Mouse (Mus musculus) liver, adult (tissue): ENCODE measurements around the gene Trp53inp2.
A peak's percentile ranks its signal among the peaks of the same experiment; 100 is the strongest.

Source experiments
- GATA4 ChIP-seq: IDR thresholded peaks from 2 replicates; pipeline ENCODE4 v1.6.1; 2014; ENCODE audit warnings: mild to moderate bottlenecking, low read length; ENCODE audit not compliant: insufficient replicate concordance

Gene Trp53inp2

GRCm38 (mm10) chr2:155380261-155381059 lies at the start of gene Trp53inp2:
TSS of gene Trp53inp2 (plus strand) at chr2:155381059.
- no peak for TF ChIP-seq GATA4

GRCm38 (mm10) chr2:155331351-155331750 lies 49.5 kb upstream of the Trp53inp2 start:
- TF ChIP-seq GATA4: no peak

- no peak for TF ChIP-seq GATA4
Observed at GRCm38 (mm10) chr2:155333421-155333820, 47.4 kb upstream of the Trp53inp2 start.

GRCm38 (mm10) chr2:155335231-155335630 lies 45.6 kb upstream of the Trp53inp2 start:
- no peak for TF ChIP-seq GATA4

GRCm38 (mm10) chr2:155336254-155336653 lies 44.6 kb upstream of the Trp53inp2 start:
- no peak for TF ChIP-seq GATA4

- TF ChIP-seq GATA4: no peak
Observed at GRCm38 (mm10) chr2:155340166-155340565, 40.7 kb upstream of the Trp53inp2 start.

GRCm38 (mm10) chr2:155346670-155347069 lies 34.2 kb upstream of the Trp53inp2 start:
- TF ChIP-seq GATA4: no peak

- no peak for TF ChIP-seq GATA4
Observed at GRCm38 (mm10) chr2:155354402-155354801, 26.5 kb upstream of the Trp53inp2 start.

- TF ChIP-seq GATA4: peak; percentile 28; the same call in 1 of the 2 replicates
Observed at GRCm38 (mm10) chr2:155356971-155357591, 23.8 kb upstream of the Trp53inp2 start, which contains the start of gene Pigu. TSS of gene Pigu (minus strand) at chr2:155357430.

GRCm38 (mm10) chr2:155357686-155358399 lies 23.0 kb upstream of the Trp53inp2 start:
- no peak for TF ChIP-seq GATA4

GRCm38 (mm10) chr2:155367635-155368284 lies 13.1 kb upstream of the Trp53inp2 start:
- no peak for TF ChIP-seq GATA4

- peak; percentile 66; the same call in 1 of the 2 replicates for TF ChIP-seq GATA4
Observed at GRCm38 (mm10) chr2:155369333-155369883, 11.5 kb upstream of the Trp53inp2 start.

- no peak for TF ChIP-seq GATA4
Observed at GRCm38 (mm10) chr2:155372451-155372850, 8.4 kb upstream of the Trp53inp2 start.

GRCm38 (mm10) chr2:155373302-155373701 lies 7.6 kb upstream of the Trp53inp2 start:
- TF ChIP-seq GATA4: no peak

- no peak for TF ChIP-seq GATA4
Observed at GRCm38 (mm10) chr2:155373886-155374285, 7.0 kb upstream of the Trp53inp2 start.
